Mouse (Mus musculus) stomach, postnatal 0 days (tissue): ENCODE data around the gene Hpcal4. TPM values are rescaled to one million over a fixed set of nuclear protein-coding genes. Genes with fewer than 3 reads are reported as not detected.

Experiments
- ATAC-seq: fragments of 200-750 bp; cut with Nextera tagmentation; 2 replicates; pipeline ENCODE4 v1.8.0; 2017; ENCODE audit not compliant: low FRiP score, low TSS enrichment
- DNase-seq: peaks from one replicate; pipeline ENCODE4 v3.0.0-alpha.2; 2016; ENCODE audit warnings: low spot score
- H3K27ac ChIP-seq: fragments of 300-500 bp; sonication (generic); replicated peaks from 2 replicates; pipeline ENCODE4 v1.5.1; 2014; ENCODE audit warnings: mild to moderate bottlenecking, control low read depth
- H3K27me3 ChIP-seq: fragments of 300-500 bp; sonication (generic); 2 replicates; pipeline ENCODE4 v1.6.1; 2014; ENCODE audit warnings: low read length; ENCODE audit not compliant: control insufficient read depth, insufficient read depth
- H3K36me3 ChIP-seq: fragments of 300-500 bp; sonication (generic); 2 replicates; pipeline ENCODE4 v1.6.1; 2014; ENCODE audit warnings: low read length, mixed read lengths; ENCODE audit not compliant: control insufficient read depth, insufficient read depth
- H3K4me1 ChIP-seq: fragments of 300-500 bp; sonication (generic); replicated peaks from 2 replicates; pipeline ENCODE4 v1.6.1; 2014; ENCODE audit warnings: antibody characterized with exemption; ENCODE audit not compliant: control insufficient read depth, insufficient read depth
- H3K4me2 ChIP-seq: fragments of 300-500 bp; sonication (generic); replicated peaks from 2 replicates; pipeline ENCODE4 v1.6.1; 2014; ENCODE audit warnings: low read depth, mild to moderate bottlenecking, control low read depth, moderate library complexity
- H3K4me3 ChIP-seq: fragments of 300-500 bp; sonication (generic); 2 replicates; pipeline ENCODE4 v1.5.1; 2014; ENCODE audit warnings: low read depth, low read length, control low read depth
- H3K9ac ChIP-seq: fragments of 300-500 bp; sonication (generic); 2 replicates; pipeline ENCODE4 v1.6.1; 2014; ENCODE audit warnings: mild to moderate bottlenecking, low read length, control low read depth, mixed read lengths
- H3K9me3 ChIP-seq: fragments of 300-500 bp; sonication (generic); 2 replicates; pipeline ENCODE4 v1.6.1; 2016; ENCODE audit warnings: low read length; ENCODE audit not compliant: control insufficient read depth
- CTCF ChIP-seq: IDR thresholded peaks from 2 replicates; pipeline ENCODE4 v1.5.1; 2016; ENCODE audit warnings: antibody characterized with exemption, low read depth, mild to moderate bottlenecking, moderate library complexity
- EP300 ChIP-seq: optimal IDR thresholded peaks from 2 replicates; pipeline ENCODE3; 2016; ENCODE audit warnings: antibody characterized with exemption
- WGBS: fragments of 180-500 bp; shearing (Covaris S2); extraction: QIAGEN DNeasy Blood & Tissue Kit; methylation state at CpG from one replicate; pipeline ENCODE4 v1.1.7; 2014; 5-methylcytosine and 5-hydroxymethylcytosine counted together
- polyA plus RNA-seq: library from polyadenylated mRNA; unstranded; fragments of >200 nt; fragmentation: Nextera tagmentation; extraction: Ambion mirVana; gene quantifications from 2 replicates; pipeline ENCODE4 v1.2.1, GENCODE M21; 2015

The Hpcal4 gene
- polyA plus RNA-seq, 1 experiment from 2014 or later, result 3.0 TPM

GRCm38 (mm10) chr4:123237386-123238266 lies 54.6 kb downstream of the Hpcal4 start:
- DNase-seq, result peak; percentile 72
- Histone ChIP-seq H3K9ac (no peak overlapping the region), H3K4me1 (no peaks in the 10 kb centered on the region; the same call in 1 of the 2 replicates), H3K4me2 (no peak overlapping the region), H3K9me3 (no peaks in the 10 kb centered on the region), H3K27me3 (no peaks in the 10 kb centered on the region), H3K4me3 (no peak overlapping the region), H3K27ac (peak overlapping the region; percentile 4; the same call in 1 of the 2 replicates), H3K36me3 (no peaks in the 10 kb centered on the region)
- whole genome bisulfite sequencing, result 51% methylated on average over 6 of the region's 6 CpGs
- TF ChIP-seq EP300 (no peak), CTCF (no peak)
- ATAC-seq, result peak; percentile 81

DNA sequence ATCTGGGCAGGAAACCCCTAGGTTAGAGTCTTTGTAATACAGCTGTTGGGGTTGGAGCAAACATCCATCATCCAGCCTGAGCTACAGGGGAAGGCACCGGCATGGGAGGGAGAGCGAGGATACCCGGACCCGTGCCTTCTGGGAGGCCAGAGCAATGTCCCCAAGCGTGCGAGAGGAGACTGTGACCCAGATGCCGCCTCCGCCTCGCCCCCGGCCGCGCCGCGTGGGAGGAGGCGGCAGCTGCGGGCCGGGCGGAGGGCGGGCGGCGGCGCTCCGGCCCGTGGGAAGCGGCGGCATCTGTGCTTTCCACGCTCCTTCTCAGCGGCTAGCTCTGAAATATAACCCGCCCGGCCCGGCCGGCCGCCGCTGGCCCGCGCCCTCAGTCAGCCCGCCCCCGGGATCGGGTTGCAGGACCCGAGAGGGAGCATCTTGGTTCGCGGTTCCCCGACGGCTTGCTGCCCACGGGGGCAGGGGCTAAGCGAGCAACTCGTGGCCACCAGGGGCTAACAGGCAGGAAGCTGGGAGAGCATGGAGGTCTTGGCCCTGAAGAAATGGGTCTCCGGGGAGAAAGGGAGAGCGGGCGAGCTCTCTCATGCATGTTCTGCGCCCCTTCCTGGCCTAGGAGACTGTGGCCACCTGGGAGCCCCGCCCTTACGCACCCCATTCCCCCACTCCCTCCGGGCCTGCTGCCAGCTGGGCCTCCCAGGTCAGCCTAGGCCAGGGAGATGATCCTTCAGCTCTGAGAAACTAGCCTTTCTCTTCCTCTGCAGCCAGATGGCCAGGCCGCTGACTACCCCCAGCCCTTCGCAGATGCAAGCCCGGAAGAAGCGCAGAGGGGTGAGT lies 56.6 kb downstream of the Hpcal4 start:
- Histone ChIP-seq H3K9me3 (no peaks in the 10 kb centered on the region), H3K4me3 (peak overlapping the region; percentile 27), H3K4me1 (no peaks in the 10 kb centered on the region; the same call in 1 of the 2 replicates), H3K27ac (peak overlapping the region; percentile 65; the same call in 1 of the 2 replicates), H3K4me2 (peak overlapping the region; percentile 60), H3K27me3 (no peaks in the 10 kb centered on the region), H3K9ac (peak overlapping the region; percentile 50), H3K36me3 (no peaks in the 10 kb centered on the region)
- TF ChIP-seq CTCF (peak; percentile 30; the same call in 1 of the 2 replicates), EP300 (no peak)
- WGBS, result 9% methylated on average over 49 of the region's 58 CpGs
- DNase-seq (peak; percentile 63), ATAC-seq (peak; percentile 49)

Other genes with a start within 250 kb of the Hpcal4 start
- 6.8 and 7.1 TPM in 2 replicates for gene Mfsd2a, start 222.0 kb upstream of the Hpcal4 start, polyA plus RNA-seq
- 14.2 and 17.4 TPM in 2 replicates for gene Mycl, start 187.6 kb upstream of the Hpcal4 start, polyA plus RNA-seq
- gene Trit1, start 166.6 kb upstream of the Hpcal4 start, polyA plus RNA-seq, result 11.6 and 12.0 TPM in 2 replicates
- gene Bmp8b, start 78.1 kb upstream of the Hpcal4 start, polyA plus RNA-seq, result 0.21 and 0.25 TPM in 2 replicates
- gene Oxct2b, start 67.0 kb upstream of the Hpcal4 start, polyA plus RNA-seq, result not detected in 2 replicates
- gene Ppie, start 43.3 kb upstream of the Hpcal4 start, polyA plus RNA-seq, result 47.2 and 48.9 TPM in 2 replicates
- gene Nt5c1a, start 18.3 kb downstream of the Hpcal4 start, polyA plus RNA-seq, result not detected in 2 replicates
- gene Heyl, start 50.3 kb downstream of the Hpcal4 start, polyA plus RNA-seq, result 4.9 and 6.0 TPM in 2 replicates
- gene Pabpc4, start 79.1 kb downstream of the Hpcal4 start, polyA plus RNA-seq, result 14.6 and 15.7 TPM in 2 replicates
- gene Oxct2a, start 140.4 kb downstream of the Hpcal4 start, polyA plus RNA-seq, result not detected in 2 replicates
- gene Bmp8a, start 160.0 kb downstream of the Hpcal4 start, polyA plus RNA-seq, result 0.67 and 0.97 TPM in 2 replicates